Mouse (Mus musculus): ENCODE measurements around the gene Xiap.

GRCm38 (mm10) chrX:42087731-42088130 is 28.3 kb downstream of the Xiap start:
- no peak for TF ChIP-seq CTCF (IDR thresholded peaks at IDR 0.05; ENCODE audit: low read depth, low read length)
- no peak for TF ChIP-seq TAL1 (conservative IDR thresholded peaks at IDR 0.05; ENCODE audit: low read depth, low read length)

Measured in G1E (cell line).